Mouse (Mus musculus): ENCODE measurements around the gene Smarcc2.

DNA sequence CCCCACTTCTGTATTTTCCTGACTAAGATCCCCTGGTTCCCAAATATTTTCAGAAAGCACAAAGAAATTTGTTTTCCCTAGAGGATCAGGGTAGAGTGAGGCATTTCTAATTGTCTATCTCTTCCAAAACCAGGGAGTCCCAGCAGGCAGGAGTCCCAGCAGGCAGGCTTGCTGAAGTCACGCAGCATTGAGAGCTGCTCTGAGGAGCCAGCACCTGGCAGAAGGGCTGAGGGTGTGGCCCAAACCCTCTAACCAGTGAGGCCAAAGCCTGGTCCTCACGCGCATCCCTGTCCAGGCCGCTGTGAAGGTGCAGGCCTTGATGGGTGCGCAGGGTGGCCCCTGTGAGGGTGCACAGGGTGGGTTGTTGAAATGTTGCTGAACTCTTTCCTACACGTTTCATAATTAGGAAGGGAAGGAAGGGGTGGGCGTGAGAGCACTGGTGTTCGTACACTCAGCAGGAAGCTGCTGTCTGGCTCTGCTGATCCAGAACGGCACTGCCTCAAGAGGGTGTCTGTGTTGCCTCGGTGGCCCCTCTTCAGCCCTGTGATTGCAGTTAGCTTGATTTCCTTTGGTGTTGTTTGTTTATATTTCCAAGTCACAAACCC is 20.3 kb upstream of the Smarcc2 start:
- TF ChIP-seq POLR2A (IDR thresholded peaks at IDR 0.05; ENCODE audit: borderline replicate concordance, control insufficient read depth, low read depth, low read length), result no peak; the same call in 1 of the 2 replicates
- no peak for TF ChIP-seq CTCF (IDR thresholded peaks at IDR 0.05; ENCODE audit: control insufficient read depth, insufficient read depth, low read length)

Data from bone marrow, adult 2 months (tissue).